Mouse (Mus musculus) T-helper 2 cell (primary cell): Measurements from ENCODE around the gene Fam69b.

ENCODE experiments used
- in situ Hi-C: fragments of 300-600 bp; cut with MboI, MseI; formaldehyde crosslinking; loops from one replicate; pipeline ENCODE4 v1.15.1; 2025; ENCODE audit warnings: high pct_unique_total_duplicates

Gene Fam69b

GRCm38 (mm10) chr2:26627921-26628739, at the start of gene Fam69b:
TSS of gene Fam69b (plus strand) at chr2:26628457.
- in situ Hi-C loops: no loop called here

DNA sequence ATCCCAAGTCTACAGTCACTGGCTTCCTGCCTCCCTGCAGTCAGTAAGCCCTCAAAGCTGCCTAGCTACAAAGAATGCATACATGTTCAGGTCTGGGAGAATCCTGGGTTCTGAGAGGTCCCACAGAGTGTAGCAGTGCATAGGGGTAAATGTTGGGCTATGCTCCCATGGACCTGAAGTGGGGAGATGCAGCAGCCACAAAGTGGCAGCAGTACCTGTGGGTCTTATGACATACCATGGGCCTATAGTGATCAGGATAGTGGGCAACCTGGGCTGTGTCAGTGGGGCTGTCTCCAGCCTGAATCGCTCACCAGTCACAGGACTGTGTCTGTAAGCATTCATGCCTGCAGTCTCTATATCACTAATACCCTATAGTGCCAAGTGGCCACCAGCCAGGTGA, 48.5 kb upstream of the Fam69b start, which contains the start of gene Egfl7:
Egfl7 (plus strand) TSS at position 301 of the 400 bp plus-strand sequence.
- in situ Hi-C loops: loop anchor here (10.0 kb wide), 1 partner anchor 255 kb away; no protein-coding TSS in a partner anchor

DNA sequence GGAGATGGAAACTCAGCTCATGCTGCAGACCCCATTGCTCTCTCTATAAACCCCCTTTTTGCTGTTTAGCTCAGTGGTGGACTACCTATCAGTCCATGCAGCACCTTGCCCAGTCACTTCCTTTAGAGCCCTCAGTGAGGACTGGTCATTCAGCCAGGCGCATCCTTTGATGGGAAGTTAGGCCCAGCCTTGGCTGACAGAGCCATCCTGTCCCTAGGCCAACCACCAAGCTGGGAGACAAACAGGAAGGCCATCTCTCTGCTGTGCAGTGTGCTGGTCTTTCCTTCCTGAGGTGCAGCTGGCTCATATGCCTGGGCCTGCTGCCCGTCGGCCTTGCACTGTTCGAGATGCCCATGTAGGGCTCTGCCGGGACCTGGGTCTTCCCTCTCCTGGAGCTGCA, 47.5 kb upstream of the Fam69b start:
- in situ Hi-C loops: no loop called here

DNA sequence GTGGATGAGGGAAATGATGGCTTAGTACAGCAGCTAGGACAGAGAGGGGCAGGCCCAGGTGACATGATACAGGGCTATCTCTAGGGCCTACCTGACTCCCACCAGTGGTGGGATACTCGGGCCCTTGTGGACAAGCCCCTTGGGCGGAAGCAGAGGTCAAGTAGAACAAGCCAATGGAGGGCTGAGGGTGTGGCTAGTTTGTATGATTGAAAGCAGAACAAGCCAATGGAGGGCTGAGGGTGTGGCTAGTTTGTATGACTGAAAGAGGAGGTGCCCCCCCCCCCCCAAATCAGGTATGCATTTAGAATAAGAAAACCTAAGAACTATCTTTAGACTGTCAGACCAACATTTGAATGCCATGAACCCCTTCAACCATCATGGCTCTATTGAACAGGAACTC, 46.1 kb upstream of the Fam69b start:
- in situ Hi-C loops: no loop called here

- in situ Hi-C loops: no loop called here
Measured at GRCm38 (mm10) chr2:26582741-26583140, 45.5 kb upstream of the Fam69b start.

- in situ Hi-C loops: no loop called here
Measured at GRCm38 (mm10) chr2:26583640-26584039, 44.6 kb upstream of the Fam69b start.

DNA sequence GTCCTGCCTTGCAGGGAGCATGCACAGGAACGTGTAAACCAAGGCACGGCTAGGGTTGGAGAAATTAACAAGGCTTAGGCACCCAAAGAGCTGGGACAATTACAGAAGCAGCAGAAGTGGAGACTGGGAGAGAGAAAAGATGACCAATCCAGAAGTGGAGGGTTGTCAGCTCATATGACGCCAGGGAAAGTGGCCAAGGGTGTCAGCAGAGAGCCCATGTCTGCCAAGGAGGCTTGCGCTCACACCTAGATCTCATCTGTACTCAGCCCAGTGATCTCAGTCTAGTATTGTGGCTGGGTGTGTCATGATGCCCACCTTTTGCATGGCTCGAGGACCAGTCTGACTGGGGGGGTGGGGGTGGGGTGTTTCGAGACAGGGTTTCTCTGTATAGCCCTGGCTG, 42.5 kb upstream of the Fam69b start:
- in situ Hi-C loops: no loop called here

DNA sequence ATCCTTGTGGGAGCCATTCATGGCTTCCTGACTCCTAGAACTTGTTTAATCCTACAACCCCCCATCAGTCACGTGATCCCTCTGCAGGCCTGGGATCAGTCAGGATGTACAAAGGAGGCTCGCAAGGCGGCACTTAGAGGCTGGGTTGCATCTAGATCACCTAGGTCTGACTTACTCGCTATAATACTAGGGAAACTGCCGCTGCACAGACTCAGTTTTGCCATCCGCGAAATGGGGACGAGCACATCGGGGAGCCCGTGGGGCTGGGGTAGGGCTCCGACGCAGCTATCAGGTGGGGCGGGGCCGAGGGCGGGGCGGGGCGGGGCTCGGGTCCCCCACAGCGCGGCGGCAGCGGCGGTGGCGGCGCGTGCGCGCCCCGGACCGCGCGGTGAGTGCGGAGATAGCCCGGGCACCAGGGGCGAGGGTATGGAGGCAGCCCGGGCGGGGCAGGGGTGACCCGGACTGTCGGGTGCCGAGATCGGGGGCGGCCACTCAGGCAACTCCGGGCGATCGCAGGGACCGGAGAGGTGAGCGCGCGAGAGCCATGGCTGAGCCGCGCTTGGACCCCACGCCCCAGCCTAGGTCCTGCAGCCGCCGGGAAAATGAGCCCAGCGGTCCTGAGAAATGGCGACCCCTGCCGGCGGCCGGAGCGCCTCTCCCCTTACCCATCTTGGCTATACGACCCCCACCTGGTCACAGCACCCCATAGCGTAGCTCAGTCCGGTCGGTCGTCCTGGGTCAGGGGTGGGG, 41.8 kb upstream of the Fam69b start, which contains the start of gene Gm20532:
Gm20532 (plus strand) TSS at position 346 of the 750 bp plus-strand sequence.
- in situ Hi-C loops: no loop called here

- in situ Hi-C loops: no loop called here
Measured at GRCm38 (mm10) chr2:26587044-26587405, 41.2 kb upstream of the Fam69b start.

- in situ Hi-C loops: no loop called here
Measured at GRCm38 (mm10) chr2:26588573-26588972, 39.7 kb upstream of the Fam69b start.

GRCm38 (mm10) chr2:26589284-26589683, 39.0 kb upstream of the Fam69b start:
- in situ Hi-C loops: no loop called here

GRCm38 (mm10) chr2:26590282-26590681, 38.0 kb upstream of the Fam69b start:
- in situ Hi-C loops: loop anchor here (10.0 kb wide), 1 partner anchor 545 kb away; no protein-coding TSS in a partner anchor

DNA sequence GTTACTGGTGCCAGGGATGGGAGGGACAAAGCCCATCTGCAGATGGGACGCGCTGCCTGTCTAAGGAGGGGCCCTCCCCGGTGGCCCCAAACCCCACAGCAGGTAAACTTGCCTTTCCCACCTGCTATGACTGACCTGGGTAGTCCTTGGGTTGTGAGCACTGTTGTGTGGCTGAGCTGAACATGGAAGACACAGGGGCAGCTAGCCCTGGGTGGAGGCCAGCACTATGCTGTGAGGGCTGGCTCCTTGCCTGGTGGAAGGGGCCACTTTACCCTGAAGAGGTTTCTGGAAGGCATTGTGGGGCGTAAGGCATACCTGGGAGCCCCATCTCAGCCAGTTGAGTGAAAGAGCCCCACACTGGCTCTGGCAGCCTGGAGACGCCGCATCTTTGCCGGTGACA, 37.3 kb upstream of the Fam69b start:
- in situ Hi-C loops: loop anchor here (10.0 kb wide), 1 partner anchor 546 kb away; no protein-coding TSS in a partner anchor

GRCm38 (mm10) chr2:26591416-26591815, 36.8 kb upstream of the Fam69b start:
- in situ Hi-C loops: loop anchor here (10.0 kb wide), 1 partner anchor 547 kb away; no protein-coding TSS in a partner anchor

DNA sequence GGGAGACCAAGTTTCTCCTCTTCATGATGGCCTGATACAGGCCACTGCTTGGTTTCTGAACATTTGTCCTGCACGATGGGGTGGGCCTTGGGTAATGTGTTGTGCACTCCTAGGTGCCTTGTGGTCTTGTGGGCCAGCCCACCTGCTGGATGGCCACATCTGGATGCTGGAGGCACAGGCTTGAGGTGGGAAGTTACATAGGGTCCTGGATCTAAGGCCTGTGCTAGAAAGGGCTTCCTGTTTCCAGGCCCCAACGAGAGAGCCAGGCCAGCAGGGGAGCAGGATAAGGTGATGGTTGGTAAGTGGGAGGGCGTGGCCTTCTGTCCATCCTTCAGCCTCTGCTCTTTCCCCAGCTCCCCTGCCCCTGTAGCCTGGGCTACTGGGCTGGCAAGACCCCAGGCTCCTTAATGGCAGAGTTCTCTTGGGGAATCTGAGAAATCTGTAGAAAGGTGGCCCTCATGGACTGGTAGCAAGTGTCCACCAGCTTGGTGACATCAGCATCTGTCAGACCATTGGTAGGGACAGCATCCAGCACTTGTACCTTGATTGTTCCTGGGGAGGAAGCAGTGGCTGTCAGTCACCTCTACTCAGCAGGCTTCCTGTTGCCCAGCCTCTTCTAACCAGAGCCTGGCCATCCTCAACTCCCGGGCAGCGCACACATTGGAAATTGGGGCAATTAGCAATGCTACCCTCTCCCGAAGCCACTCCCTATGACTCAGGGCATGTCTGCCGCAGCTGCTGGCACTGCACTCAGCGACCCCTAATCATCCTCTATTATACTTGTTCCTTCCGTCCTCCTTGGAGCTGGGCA, 34.8 kb upstream of the Fam69b start:
- in situ Hi-C loops: loop anchor here (10.0 kb wide), 1 partner anchor 549 kb away; no protein-coding TSS in a partner anchor

DNA sequence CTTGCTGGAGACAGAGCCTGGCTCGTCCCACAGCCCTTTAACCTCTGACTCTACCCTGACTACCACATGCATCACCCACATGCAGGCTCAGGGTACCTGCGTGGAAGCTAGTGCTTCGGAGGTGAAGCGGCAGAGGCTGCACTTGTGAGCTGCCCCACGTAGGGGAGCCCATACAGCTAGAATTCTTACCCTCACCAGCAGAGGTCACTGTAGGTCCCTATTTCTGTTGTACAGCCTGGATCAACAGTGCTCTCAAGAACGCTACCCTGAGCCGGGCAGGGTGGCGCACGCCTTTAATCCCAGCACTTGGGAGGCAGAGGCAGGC, 34.3 kb upstream of the Fam69b start:
- in situ Hi-C loops: loop anchor here (10.0 kb wide), 1 partner anchor 549 kb away; no protein-coding TSS in a partner anchor

DNA sequence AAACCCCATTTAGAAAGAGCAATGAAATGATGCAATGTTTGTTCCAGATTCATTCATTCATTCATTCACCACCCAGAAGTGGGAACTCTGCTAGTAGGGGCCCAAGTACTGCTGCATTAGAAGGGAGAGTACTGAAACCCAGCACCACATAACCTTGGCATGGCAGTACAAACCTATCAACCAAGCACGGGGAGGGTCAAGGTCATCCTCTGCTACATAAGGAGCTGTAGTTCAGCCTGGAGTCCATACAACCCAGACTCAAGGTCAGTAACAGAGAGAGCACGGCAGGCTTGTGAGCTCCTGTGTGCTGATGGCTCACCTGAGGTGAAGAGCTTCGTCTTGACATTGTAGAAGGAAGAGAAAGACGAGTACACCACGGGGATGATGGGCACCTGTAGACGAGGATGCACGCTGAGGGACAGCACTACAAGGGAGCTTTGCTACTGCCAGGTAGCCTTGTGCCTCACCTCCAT, 33.8 kb upstream of the Fam69b start:
- in situ Hi-C loops: loop anchor here (10.0 kb wide), 1 partner anchor 550 kb away; no protein-coding TSS in a partner anchor

DNA sequence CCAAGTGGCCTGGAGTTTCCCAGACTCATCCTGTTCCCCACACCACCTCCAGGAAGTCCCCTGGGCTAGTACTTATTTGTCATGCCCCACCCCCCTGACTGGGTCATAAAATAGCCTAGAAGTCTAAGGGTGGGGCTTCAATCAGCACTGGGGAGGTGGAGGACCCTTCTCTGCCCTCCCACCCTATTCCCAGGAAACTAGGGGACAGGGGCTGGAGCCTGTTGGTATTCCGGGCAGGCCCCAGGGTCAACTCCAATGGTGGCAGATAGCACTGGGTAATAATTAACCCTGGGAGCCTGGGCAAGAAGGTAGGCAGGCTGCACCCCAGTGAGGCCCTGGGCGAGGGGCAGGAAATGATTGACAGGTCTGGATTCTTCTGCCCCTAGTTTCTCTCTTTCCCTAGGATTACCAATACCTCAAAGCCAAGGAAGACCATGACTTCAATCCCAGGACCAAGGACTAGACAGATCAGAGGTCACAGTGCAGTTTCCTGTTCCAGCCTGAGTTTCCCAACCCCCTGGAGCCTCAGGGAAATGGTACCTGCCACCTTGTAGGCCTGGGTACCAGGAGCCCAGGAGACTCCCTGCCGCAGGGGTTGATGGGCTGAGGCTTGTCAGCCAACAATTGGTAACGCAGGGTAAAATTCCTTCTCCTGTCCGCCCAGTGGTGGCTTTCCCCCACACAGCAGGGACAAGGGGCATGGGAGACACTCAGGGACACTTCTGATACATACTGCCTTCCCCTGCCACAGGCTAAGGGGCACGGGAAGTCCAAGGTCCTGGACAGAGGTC, 33.1 kb upstream of the Fam69b start:
- in situ Hi-C loops: loop anchor here (10.0 kb wide), 1 partner anchor 550 kb away; no protein-coding TSS in a partner anchor

- in situ Hi-C loops: loop anchor here (10.0 kb wide), 1 partner anchor 551 kb away; no protein-coding TSS in a partner anchor
Measured at GRCm38 (mm10) chr2:26595725-26596435, 32.4 kb upstream of the Fam69b start.

- in situ Hi-C loops: loop anchor here (10.0 kb wide), 1 partner anchor 552 kb away; no protein-coding TSS in a partner anchor
Measured at GRCm38 (mm10) chr2:26596898-26597297, 31.4 kb upstream of the Fam69b start.
